9 mouse cellular contexts compared by ENCODE assay signal in genomic region chr6:125803364-125804011, GRCm38 (mm10).
A peak's percentile ranks its signal among the peaks of the same experiment; 100 is the strongest.
DNase-seq lines count a peak whose midpoint lies in the region; ATAC-seq and TF ChIP-seq lines count a peak whose summit lies in the region.
"Had no signal": no experiment of that assay in that cellular context is flagged by ENCODE, and none has a peak within 500 bp of the region (broad histone marks: within the 10 kb centered on the region; RNA-seq: fewer than 3 reads in every experiment).

No protein-coding gene starts in this region.

- WGBS in hindbrain, embryonic 12.5 days, result 53% methylated on average over 20 of the region's 20 CpGs
- WGBS in hindbrain, embryonic 13.5 days, result 57% methylated on average over 20 of the region's 20 CpGs
- WGBS in intestine, postnatal 0 days, result 43% methylated on average over 20 of the region's 20 CpGs
- WGBS in neural tube, embryonic 12.5 days, result 39% methylated on average over 20 of the region's 20 CpGs

- H3K36me3 ChIP-seq in hindbrain, embryonic 12.5 days, result no peaks in the 10 kb centered on the region
- H3K36me3 ChIP-seq in hindbrain, embryonic 13.5 days, result no peaks in the 10 kb centered on the region
- no peaks in the 10 kb centered on the region for H3K36me3 ChIP-seq in intestine, postnatal 0 days (ENCODE audit: control insufficient read depth, insufficient read depth)
- no peaks in the 10 kb centered on the region for H3K36me3 ChIP-seq in neural tube, embryonic 12.5 days

- no peaks in the 10 kb centered on the region for H3K9me3 ChIP-seq in hindbrain, embryonic 12.5 days (replicated peaks)
- no peaks in the 10 kb centered on the region for H3K9me3 ChIP-seq in hindbrain, embryonic 13.5 days
- no peaks in the 10 kb centered on the region for H3K9me3 ChIP-seq in intestine, postnatal 0 days (ENCODE audit: control insufficient read depth)
- H3K9me3 ChIP-seq in neural tube, embryonic 12.5 days, result no peaks in the 10 kb centered on the region

- no peaks in the 10 kb centered on the region for H3K27me3 ChIP-seq in hindbrain, embryonic 12.5 days
- no peaks in the 10 kb centered on the region for H3K27me3 ChIP-seq in hindbrain, embryonic 13.5 days
- H3K27me3 ChIP-seq in intestine, postnatal 0 days (replicated peaks; ENCODE audit: control insufficient read depth, insufficient read depth, low read length), result no peaks in the 10 kb centered on the region
- H3K27me3 ChIP-seq in neural tube, embryonic 12.5 days (replicated peaks), result no peaks in the 10 kb centered on the region

- no peak overlapping the region for H3K4me3 ChIP-seq in hindbrain, embryonic 12.5 days
- no peak overlapping the region for H3K4me3 ChIP-seq in hindbrain, embryonic 13.5 days
- no peak overlapping the region for H3K4me3 ChIP-seq in intestine, postnatal 0 days (ENCODE audit: low read depth, low read length)
- H3K4me3 ChIP-seq in neural tube, embryonic 12.5 days, result no peak overlapping the region

- no peak for TF ChIP-seq CTCF in intestine, postnatal 0 days (IDR thresholded peaks at IDR 0.05; ENCODE audit: low read depth)

- no peak overlapping the region for H3K9ac ChIP-seq in hindbrain, embryonic 12.5 days
- no peak overlapping the region for H3K9ac ChIP-seq in hindbrain, embryonic 13.5 days
- no peak overlapping the region for H3K9ac ChIP-seq in intestine, postnatal 0 days (ENCODE audit: low read depth, low read length)
- no peak overlapping the region for H3K9ac ChIP-seq in neural tube, embryonic 12.5 days

- ATAC-seq in hindbrain, embryonic 12.5 days (ENCODE audit: low FRiP score), result no peak
- ATAC-seq in hindbrain, embryonic 13.5 days (ENCODE audit: low FRiP score), result no peak
- ATAC-seq in intestine, postnatal 0 days, result no peak
- ATAC-seq in neural tube, embryonic 12.5 days (ENCODE audit: low FRiP score, low read depth), result no peak
- no peak for ATAC-seq in erythroblast, adult 5-6 weeks (replicated peaks; ENCODE audit: low FRiP score, poor library complexity, severe bottlenecking)

- DNase-seq in embryo, embryonic 10 days (ENCODE audit: low spot score), result peak; percentile 65
- no peak for DNase-seq in frontal cortex, postnatal 36 days (ENCODE audit: low spot score in 2 of 2)
- DNase-seq in urinary bladder, postnatal 36 days (ENCODE audit: low spot score in 2 of 2), result no peak
- DNase-seq: lung, adult 2 months had no signal

- no peaks in the 10 kb centered on the region for H3K4me1 ChIP-seq in hindbrain, embryonic 12.5 days
- peaks cover 8% of the 10 kb centered on the region for H3K4me1 ChIP-seq in hindbrain, embryonic 13.5 days (replicated peaks)
- no peaks in the 10 kb centered on the region for H3K4me1 ChIP-seq in intestine, postnatal 0 days (replicated peaks; ENCODE audit: control insufficient read depth, insufficient read depth, low read length)
- H3K4me1 ChIP-seq in neural tube, embryonic 12.5 days, result no peaks in the 10 kb centered on the region; the same call in 1 of the 2 replicates

- no peak overlapping the region for H3K27ac ChIP-seq in hindbrain, embryonic 12.5 days
- no peak overlapping the region for H3K27ac ChIP-seq in hindbrain, embryonic 13.5 days
- no peak overlapping the region for H3K27ac ChIP-seq in intestine, postnatal 0 days (ENCODE audit: low read depth, low read length)
- no peak overlapping the region for H3K27ac ChIP-seq in neural tube, embryonic 12.5 days

- H3K4me2 ChIP-seq in hindbrain, embryonic 12.5 days (replicated peaks), result 0 out of 2 replicates have a peak overlapping the region, but pooled peaks have one; percentile 0
- H3K4me2 ChIP-seq in hindbrain, embryonic 13.5 days, result no peak overlapping the region
- H3K4me2 ChIP-seq in intestine, postnatal 0 days (replicated peaks; ENCODE audit: low read depth), result 0 out of 2 replicates have a peak overlapping the region, but pooled peaks have one; percentile 28
- H3K4me2 ChIP-seq in neural tube, embryonic 12.5 days (replicated peaks), result peak overlapping the region; percentile 15
